ENCODE assay signal across 8 mouse cellular contexts in genomic region chr3:28780994-28781393, GRCm38 (mm10). TPM values are rescaled to one million over a fixed set of nuclear protein-coding genes. Genes with fewer than 3 reads are reported as not detected.
DNase-seq lines count a peak whose midpoint lies in the region; ATAC-seq lines count a peak whose summit lies in the region.

Eif5a2 (plus strand) TSS chr3:28781276.

- H3K27me3 ChIP-seq in heart, embryonic 12.5 days (replicated peaks) = no peaks in the 10 kb centered on the region
- H3K27me3 ChIP-seq in kidney, embryonic 16.5 days (ENCODE audit: insufficient read depth, low read length) = no peaks in the 10 kb centered on the region

- peak within 1 kb of the TSS; percentile 98 for H3K4me2 ChIP-seq in heart, embryonic 12.5 days
- peak within 1 kb of the TSS; percentile 100 for H3K4me2 ChIP-seq in kidney, embryonic 16.5 days (replicated peaks; ENCODE audit: low read depth, low read length)

- 0 out of 2 replicates have a peak, but pooled peaks cover 3% of the 10 kb centered on the region for H3K9me3 ChIP-seq in heart, embryonic 12.5 days (replicated peaks)
- H3K9me3 ChIP-seq in kidney, embryonic 16.5 days (ENCODE audit: low read length) = peaks cover 3% of the 10 kb centered on the region; the same call in 1 of the 2 replicates

- WGBS in heart, embryonic 12.5 days = 2% methylated on average over 46 of the region's 46 CpGs
- 4% methylated on average over 38 of the region's 46 CpGs for WGBS in kidney, embryonic 16.5 days

- DNase-seq in CD4-positive, CD25-positive, alpha-beta regulatory T cell, adult 2 months (ENCODE audit: low read depth, low spot score) = peak; percentile 98
- DNase-seq in liver = peak; percentile 98
- DNase-seq in monocyte, adult 2 months (ENCODE audit: low read depth in 1 of 2, low spot score in 2 of 2) = peak; percentile 68 to 85
- DNase-seq in spleen, postnatal 14 days (ENCODE audit: low spot score in 2 of 2) = peak; percentile 86 to 87

- peak within 1 kb of the TSS; percentile 81 for H3K9ac ChIP-seq in heart, embryonic 12.5 days
- H3K9ac ChIP-seq in kidney, embryonic 16.5 days (replicated peaks; ENCODE audit: low read length) = peak within 1 kb of the TSS; percentile 84

- ATAC-seq in erythroid progenitor cell, adult 5-6 weeks (replicated peaks; ENCODE audit: low FRiP score, poor library complexity, severe bottlenecking) = peak; percentile 93
- ATAC-seq in heart, embryonic 12.5 days (ENCODE audit: insufficient number of reproducible peaks, low FRiP score) = peak; percentile 98
- peak; percentile 99 for ATAC-seq in kidney, embryonic 16.5 days (ENCODE audit: low FRiP score, low TSS enrichment)

- H3K36me3 ChIP-seq in heart, embryonic 12.5 days = peaks cover 4% of the 10 kb centered on the region; the same call in 1 of the 2 replicates
- H3K36me3 ChIP-seq in kidney, embryonic 16.5 days (ENCODE audit: insufficient read depth, low read length) = no peaks in the 10 kb centered on the region

- no peak within 1 kb of the TSS for H3K27ac ChIP-seq in brown adipose tissue, adult 24 weeks (replicated peaks; ENCODE audit: low read depth, low read length)
- H3K27ac ChIP-seq in heart, embryonic 12.5 days (ENCODE audit: poor library complexity, severe bottlenecking) = no peak within 1 kb of the TSS
- no peak within 1 kb of the TSS for H3K27ac ChIP-seq in kidney, embryonic 16.5 days (ENCODE audit: low read length)

- H3K4me1 ChIP-seq in brown adipose tissue, adult 24 weeks (ENCODE audit: control insufficient read depth, insufficient read depth, insufficient read length, low read length) = peaks cover 2% of the 10 kb centered on the region
- H3K4me1 ChIP-seq in heart, embryonic 12.5 days (replicated peaks) = peaks cover 12% of the 10 kb centered on the region
- peaks cover 4% of the 10 kb centered on the region; the same call in 1 of the 2 replicates for H3K4me1 ChIP-seq in kidney, embryonic 16.5 days (ENCODE audit: insufficient read depth, low read length)

- H3K4me3 ChIP-seq in brown adipose tissue, adult 24 weeks (ENCODE audit: insufficient read depth, low read depth, low read length) = peak within 1 kb of the TSS; percentile 78
- peak within 1 kb of the TSS; percentile 95 for H3K4me3 ChIP-seq in heart, embryonic 12.5 days
- H3K4me3 ChIP-seq in kidney, embryonic 16.5 days (ENCODE audit: low read length) = peak within 1 kb of the TSS; percentile 76

RNA-seq across cellular contexts. Expression of gene Eif5a2, which starts in this region (rescaled TPM):
- 1.4 and 1.8 TPM in 2 replicates for polyA plus RNA-seq in brown adipose tissue, adult 24 weeks (2012; ENCODE audit: insufficient read depth, insufficient read length, missing spikeins)
- 10.8 and 14.7 TPM in 2 replicates for total RNA-seq in erythroid progenitor cell, adult 5-6 weeks (2015; ENCODE audit: low replicate concordance)
- total RNA-seq in erythroid progenitor cell, adult 5-6 weeks (2017; ENCODE audit: low replicate concordance) = 10.1 and 16.0 TPM in 2 replicates
- 16.0 and 17.6 TPM in 2 replicates for polyA plus RNA-seq in heart, embryonic 12.5 days (2016; fragmentation: Nextera tagmentation; extraction: Ambion mirVana)
- 8.4 and 8.6 TPM in 2 replicates for polyA plus RNA-seq in kidney, embryonic 16.5 days (2015; fragmentation: Nextera tagmentation; extraction: Ambion mirVana)
